Mouse (Mus musculus) lung, adult 2 months (tissue): ENCODE data around the gene Arl3. TPM values are rescaled to one million over a fixed set of nuclear protein-coding genes. Genes with fewer than 3 reads are reported as not detected.

Source experiments
- DNase-seq: peaks from one replicate; pipeline ENCODE4 v3.0.0; 2022
- H3K4me1 ChIP-seq: fragments of 200-500 bp; 2 replicates; pipeline ENCODE4 v1.6.1; 2011; ENCODE audit warnings: low read length; ENCODE audit not compliant: control insufficient read depth, insufficient read depth
- H3K4me3 ChIP-seq: fragments of 200-500 bp; replicated peaks from 2 replicates; pipeline ENCODE3; 2011; ENCODE audit warnings: low read depth, mild to moderate bottlenecking, control low read depth, low read length; ENCODE audit errors: extremely low read depth
- CTCF ChIP-seq: fragments of 200-500 bp; IDR thresholded peaks from 2 replicates; pipeline ENCODE4 v1.5.1; 2011; ENCODE audit warnings: mild to moderate bottlenecking, low read length, control low read depth; ENCODE audit not compliant: insufficient read depth
- POLR2A ChIP-seq: fragments of 200-500 bp; IDR thresholded peaks from 2 replicates; pipeline ENCODE4 v1.6.1; 2011; ENCODE audit warnings: low read depth, mild to moderate bottlenecking, control low read depth, low read length, borderline replicate concordance; ENCODE audit errors: extremely low read depth
- WGBS: fragments of 180-500 bp; shearing (Covaris S2); methylation state at CpG from one replicate; pipeline ENCODE4 v1.1.7; 2018; 5-methylcytosine and 5-hydroxymethylcytosine counted together
- polyA plus RNA-seq: library from polyadenylated mRNA; depleted of rRNA; stranded (reverse); fragments of >200 nt; gene quantifications from 2 replicates; pipeline ENCODE4 v1.2.3, GENCODE M21; 2012

The Arl3 gene
- polyA plus RNA-seq, 1 experiment, result 27.1 TPM

DNA sequence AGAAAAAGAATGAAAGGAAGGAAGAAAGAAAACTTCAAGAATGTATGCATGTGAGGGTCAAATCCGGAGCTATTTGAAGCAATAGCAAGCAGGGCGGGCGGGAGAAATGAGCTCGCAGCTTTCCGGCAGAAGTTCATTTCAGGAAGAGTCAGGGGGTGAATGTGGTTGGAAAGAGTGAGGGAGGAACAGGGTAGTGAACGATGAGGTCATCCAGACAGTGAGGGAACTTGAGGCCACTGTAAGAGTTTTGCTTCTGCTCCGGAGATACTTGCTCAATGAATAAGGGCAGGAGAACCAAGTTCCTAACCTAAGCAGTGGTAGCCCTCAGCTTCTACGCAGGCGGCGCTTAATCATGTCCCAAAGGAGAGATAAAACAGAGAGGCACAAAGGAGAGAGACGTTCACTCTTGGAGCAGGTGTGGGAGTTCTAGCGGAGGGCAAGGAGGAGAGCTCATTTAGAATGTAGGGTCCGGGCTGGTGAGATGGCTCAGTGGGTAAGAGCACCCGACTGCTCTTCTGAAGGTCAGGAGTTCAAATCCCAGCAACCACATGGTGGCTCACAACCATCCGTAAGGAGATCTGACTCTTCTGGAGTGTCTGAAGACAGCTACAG, 50.5 kb downstream of the Arl3 start:
- Histone ChIP-seq H3K4me3 (no peak overlapping the region), H3K4me1 (peaks cover 36% of the 10 kb centered on the region)
- no peak for TF ChIP-seq CTCF
- no peak for TF ChIP-seq POLR2A
- DNase-seq, result peak; percentile 28
- 14% methylated on average over 15 of the region's 15 CpGs for WGBS

DNA sequence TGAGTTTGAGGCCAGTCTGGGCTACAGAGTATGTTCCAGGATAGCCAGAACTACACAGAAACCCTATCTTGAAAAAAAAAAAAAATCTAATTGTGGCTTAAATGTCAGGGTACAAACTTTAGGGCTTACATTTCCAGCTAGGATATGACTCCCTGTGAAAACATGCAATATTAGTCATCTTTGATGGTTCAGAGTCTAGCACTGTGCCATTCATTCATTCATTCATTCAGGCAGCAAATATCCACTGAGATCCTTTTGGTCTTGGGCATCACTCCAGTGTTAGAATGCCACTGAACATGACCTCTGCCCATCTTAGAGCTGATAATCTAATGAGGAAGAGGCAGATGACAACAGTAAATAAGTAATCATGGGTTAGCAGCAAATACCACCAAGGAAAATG, 51.3 kb downstream of the Arl3 start:
- no peak for DNase-seq
- peaks cover 43% of the 10 kb centered on the region for H3K4me1 ChIP-seq
- TF ChIP-seq CTCF, result no peak
- no peak for TF ChIP-seq POLR2A
- H3K4me3 ChIP-seq, result no peak overlapping the region

DNA sequence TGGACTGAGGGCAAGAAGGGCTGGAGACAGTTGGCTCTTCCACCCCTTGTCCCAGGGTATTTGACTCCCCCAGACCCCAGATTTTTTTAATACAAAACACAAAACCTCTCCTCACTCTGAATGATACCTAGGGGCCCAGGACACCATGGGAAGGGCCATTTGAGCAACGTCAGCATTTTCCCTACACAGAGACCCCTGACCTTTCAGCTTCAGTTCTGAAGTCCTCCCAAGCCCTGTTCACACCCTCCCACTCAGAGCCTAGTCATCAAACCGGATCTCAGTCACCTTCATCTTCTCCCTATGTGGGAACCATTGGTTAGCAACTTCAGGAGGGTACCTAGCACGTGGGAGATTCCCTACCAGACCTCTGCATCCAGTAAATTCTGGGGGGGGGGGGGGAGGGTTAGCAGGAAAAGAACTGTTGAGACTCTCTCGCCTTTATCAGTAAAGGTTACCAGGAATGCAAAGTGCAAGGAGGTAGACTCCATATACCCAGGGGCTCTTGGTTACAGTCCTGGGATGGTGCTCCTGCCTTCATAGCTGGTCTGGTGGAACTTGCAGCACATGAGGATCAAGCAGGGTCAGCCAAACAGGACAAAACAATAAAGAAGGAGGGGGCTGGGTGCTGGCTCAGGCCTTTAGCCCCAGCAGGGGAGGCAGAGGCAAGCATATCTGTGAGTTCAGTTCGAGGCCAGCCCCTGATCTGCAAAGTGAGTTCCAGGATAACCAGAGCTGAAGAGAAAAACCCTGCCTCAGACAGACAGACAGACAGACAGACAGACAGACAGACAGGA, 54.0 kb downstream of the Arl3 start:
- peak; percentile 9 for DNase-seq

DNA sequence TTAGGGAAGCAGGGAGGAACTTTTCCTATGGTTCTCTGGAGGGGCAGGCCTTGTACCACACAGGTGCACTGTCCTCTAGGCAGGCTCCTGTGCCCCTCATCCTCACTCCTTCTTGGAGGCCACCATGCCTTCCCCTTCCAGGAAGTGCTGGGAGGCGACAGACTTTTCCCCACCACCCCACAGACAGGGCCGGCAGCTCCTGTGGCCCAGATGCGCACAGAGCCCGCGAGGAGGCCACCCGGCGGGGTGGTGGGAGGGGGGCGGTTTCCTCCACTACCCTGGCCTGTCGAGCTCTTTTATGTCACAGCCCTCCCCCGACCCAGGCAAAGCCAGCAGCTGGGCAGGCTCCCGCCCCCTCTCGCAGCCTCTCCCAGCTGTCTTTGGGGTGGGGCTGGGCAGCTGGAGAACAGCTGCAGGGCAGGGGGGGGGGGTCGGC, 54.6 kb downstream of the Arl3 start:
- peak; percentile 27 for DNase-seq
- TF ChIP-seq POLR2A (no peak), CTCF (no peak)
- Histone ChIP-seq H3K4me1 (peaks cover 32% of the 10 kb centered on the region), H3K4me3 (no peak overlapping the region)
- 2% methylated on average over 13 of the region's 13 CpGs for WGBS

More for the DNA sequence above, 54.0 kb downstream of the Arl3 start:
- no peak for TF ChIP-seq POLR2A
- no peak for TF ChIP-seq CTCF
- WGBS, result 20% methylated on average over 5 of the region's 5 CpGs
- peaks cover 39% of the 10 kb centered on the region for H3K4me1 ChIP-seq
- no peak overlapping the region for H3K4me3 ChIP-seq

GRCm38 (mm10) chr19:46517529-46518351, 55.3 kb downstream of the Arl3 start:
- Histone ChIP-seq H3K4me1 (peaks cover 34% of the 10 kb centered on the region), H3K4me3 (no peak overlapping the region)
- WGBS, result 37% methylated on average over 10 of the region's 14 CpGs
- TF ChIP-seq POLR2A (no peak), CTCF (no peak)
- peak; percentile 27 for DNase-seq

DNA sequence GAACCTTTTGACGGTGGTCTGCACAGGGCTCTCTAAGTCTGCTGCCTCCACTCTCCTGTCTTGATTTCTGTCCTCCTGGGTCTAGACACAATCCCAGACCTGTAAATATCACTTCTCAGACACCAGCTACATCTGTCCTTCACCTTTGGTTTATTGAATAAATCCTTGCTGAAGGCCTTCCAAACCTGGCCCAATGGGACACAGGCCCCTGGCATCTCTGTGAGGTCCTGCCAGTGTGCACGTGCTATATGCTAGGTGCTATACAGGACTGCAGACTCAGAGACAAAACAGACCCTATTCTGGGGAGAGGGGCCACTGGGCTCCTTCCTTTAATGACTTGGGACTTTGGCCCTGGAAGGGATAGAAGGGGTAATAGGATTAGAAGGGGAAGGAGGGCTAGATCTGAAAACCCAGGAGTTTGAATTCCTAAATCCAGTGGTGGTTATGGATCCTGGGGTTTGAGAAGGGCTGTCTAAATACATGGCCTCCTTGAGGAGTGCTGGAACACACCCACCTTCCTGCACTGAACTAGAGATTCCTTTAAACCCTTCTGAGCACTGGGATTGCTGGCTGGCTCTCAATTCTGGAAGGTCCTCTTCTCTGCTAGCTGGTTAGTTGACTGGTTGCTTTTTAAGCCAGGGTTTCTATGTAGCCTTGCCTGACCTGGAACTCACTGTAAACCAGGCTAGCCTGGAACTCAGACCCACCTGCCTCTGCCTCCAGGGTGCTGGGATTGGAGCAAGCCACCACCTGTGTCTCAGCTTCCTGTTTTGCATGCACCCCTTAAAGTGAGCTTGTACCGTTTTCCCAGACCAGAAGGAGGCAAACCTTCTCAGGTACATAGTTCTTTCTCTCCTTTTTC, 56.1 kb downstream of the Arl3 start:
- DNase-seq, result peak; percentile 30
- TF ChIP-seq POLR2A (peak; percentile 28; the same call in 1 of the 2 replicates), CTCF (no peak)
- H3K4me1 ChIP-seq, result peaks cover 30% of the 10 kb centered on the region

GRCm38 (mm10) chr19:46515287-46515821, 57.6 kb downstream of the Arl3 start:
- Histone ChIP-seq H3K4me3 (no peak overlapping the region), H3K4me1 (peaks cover 40% of the 10 kb centered on the region)
- TF ChIP-seq CTCF, result no peak
- TF ChIP-seq POLR2A, result no peak
- WGBS, result 64% methylated on average over 24 of the region's 24 CpGs
- DNase-seq, result peak; percentile 18

More for the DNA sequence above, 56.1 kb downstream of the Arl3 start:
- H3K4me3 ChIP-seq, result no peak overlapping the region
- 62% methylated on average over 3 of the region's 3 CpGs for WGBS

DNA sequence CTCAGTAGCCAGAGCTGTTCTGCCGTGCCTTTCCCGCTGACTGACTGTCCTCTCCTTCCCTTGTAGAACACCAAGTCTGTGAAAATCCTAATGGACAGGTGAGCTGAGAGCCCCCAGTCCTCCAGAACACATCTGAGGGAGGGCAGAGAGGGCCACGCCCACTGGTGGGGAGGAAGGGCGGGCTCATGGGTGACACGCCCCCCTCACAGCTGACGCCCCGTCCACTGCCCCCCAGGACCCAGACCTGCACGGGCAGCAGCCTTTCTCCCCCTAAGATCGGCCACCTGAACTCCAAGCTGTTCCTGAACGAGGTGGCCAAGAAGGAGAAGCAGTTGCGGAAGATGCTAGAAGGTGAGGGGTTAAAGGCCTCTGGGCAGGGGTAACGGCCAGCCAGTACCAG, 58.6 kb downstream of the Arl3 start:
- DNase-seq, result peak; percentile 13
- WGBS, result 69% methylated on average over 12 of the region's 12 CpGs
- TF ChIP-seq CTCF, result no peak
- no peak for TF ChIP-seq POLR2A
- no peak overlapping the region for H3K4me3 ChIP-seq
- peaks cover 47% of the 10 kb centered on the region for H3K4me1 ChIP-seq

GRCm38 (mm10) chr19:46511263-46511662, 61.7 kb downstream of the Arl3 start:
- WGBS, result 28% methylated on average over 10 of the region's 10 CpGs
- TF ChIP-seq CTCF (no peak), POLR2A (no peak)
- H3K4me1 ChIP-seq, result peaks cover 54% of the 10 kb centered on the region
- no peak overlapping the region for H3K4me3 ChIP-seq
- peak; percentile 51 for DNase-seq
